9 mouse cellular contexts compared by ENCODE assay signal in genomic region chr5:122114176-122114575, GRCm38 (mm10). TPM values are rescaled to one million over a fixed set of nuclear protein-coding genes. Genes with fewer than 3 reads are reported as not detected.
DNase-seq lines count a peak whose midpoint lies in the region; ATAC-seq and TF ChIP-seq lines count a peak whose summit lies in the region.
"Had no signal": no experiment of that assay in that cellular context is flagged by ENCODE, and none has a peak within 500 bp of the region (broad histone marks: within the 10 kb centered on the region; RNA-seq: fewer than 3 reads in every experiment).

No protein-coding gene starts in this region.

- H3K4me1 ChIP-seq in intestine, postnatal 0 days (replicated peaks; ENCODE audit: control insufficient read depth, insufficient read depth, low read length), result no peaks in the 10 kb centered on the region
- no peaks in the 10 kb centered on the region for H3K4me1 ChIP-seq in lung, postnatal 0 days (ENCODE audit: insufficient read depth, low read depth, low read length)

- H3K9me3 ChIP-seq in intestine, postnatal 0 days (ENCODE audit: control insufficient read depth), result no peaks in the 10 kb centered on the region
- H3K9me3 ChIP-seq in lung, postnatal 0 days (ENCODE audit: low read length), result no peaks in the 10 kb centered on the region

- H3K4me3 ChIP-seq in intestine, postnatal 0 days (ENCODE audit: low read depth, low read length), result no peak overlapping the region
- H3K4me3 ChIP-seq in lung, postnatal 0 days (ENCODE audit: low read depth, low read length), result no peak overlapping the region

- no peaks in the 10 kb centered on the region for H3K27me3 ChIP-seq in intestine, postnatal 0 days (replicated peaks; ENCODE audit: control insufficient read depth, insufficient read depth, low read length)
- H3K27me3 ChIP-seq in lung, postnatal 0 days (replicated peaks; ENCODE audit: insufficient read depth, low read length), result no peaks in the 10 kb centered on the region

- TF ChIP-seq EP300 in lung, postnatal 0 days (IDR thresholded peaks at IDR 0.05), result no peak

- 4% methylated on average over 2 of the region's 2 CpGs for WGBS in intestine, postnatal 0 days
- 4% methylated on average over 2 of the region's 2 CpGs for WGBS in lung, postnatal 0 days

- H3K36me3 ChIP-seq in intestine, postnatal 0 days (ENCODE audit: control insufficient read depth, insufficient read depth), result no peaks in the 10 kb centered on the region
- H3K36me3 ChIP-seq in lung, postnatal 0 days (ENCODE audit: insufficient read depth, low read length), result no peaks in the 10 kb centered on the region

- peak; percentile 65 for DNase-seq in embryo, embryonic 10 days (ENCODE audit: low spot score)
- DNase-seq in embryo, embryonic 11 days, result no peak
- peak; percentile 42 for DNase-seq in right cerebral cortex, adult 18-20 months
- DNase-seq in right cerebral cortex, postnatal 14 days, result no peak
- no peak for DNase-seq in lung, postnatal 0 days (ENCODE audit: low spot score)
- peak; percentile 62 to 75 for DNase-seq in spleen, postnatal 10 days (ENCODE audit: low spot score in 2 of 2)

- no peak overlapping the region for H3K4me2 ChIP-seq in intestine, postnatal 0 days (replicated peaks; ENCODE audit: low read depth)
- H3K4me2 ChIP-seq in lung, postnatal 0 days (replicated peaks; ENCODE audit: low read depth, low read length), result no peak overlapping the region

- TF ChIP-seq CTCF in intestine, postnatal 0 days (IDR thresholded peaks at IDR 0.05; ENCODE audit: low read depth), result peak; percentile 95
- peak; percentile 97 for TF ChIP-seq CTCF in lung, postnatal 0 days (IDR thresholded peaks at IDR 0.05)

- no peak overlapping the region for H3K27ac ChIP-seq in intestine, postnatal 0 days (ENCODE audit: low read depth, low read length)
- H3K27ac ChIP-seq in lung, postnatal 0 days (ENCODE audit: low read length), result no peak overlapping the region

- H3K9ac ChIP-seq in intestine, postnatal 0 days (ENCODE audit: low read depth, low read length), result no peak overlapping the region
- no peak overlapping the region for H3K9ac ChIP-seq in lung, postnatal 0 days (replicated peaks; ENCODE audit: low read depth)

- ATAC-seq in common myeloid progenitor, adult 5-6 weeks (replicated peaks; ENCODE audit: low read depth, poor library complexity, severe bottlenecking), result peak; percentile 67
- peak; percentile 49 for ATAC-seq in intestine, postnatal 0 days
- peak; percentile 41; the same call in 1 of the 2 replicates for ATAC-seq in lung, postnatal 0 days

RNA-seq across cellular contexts. Expression of gene Myl2, which starts 13.4 kb away (rescaled TPM):
- total RNA-seq in common myeloid progenitor, adult 5-6 weeks (2017), result not detected in 2 replicates
- polyA plus RNA-seq in intestine, postnatal 0 days (2015; fragmentation: Nextera tagmentation; extraction: Ambion mirVana), result not detected in 2 replicates
- polyA plus RNA-seq in lung, postnatal 0 days (2015; fragmentation: Nextera tagmentation; extraction: Ambion mirVana), result 2.8 and 3.5 TPM in 2 replicates

RNA-seq across cellular contexts. Expression of gene Ccdc63, which starts 26.4 kb away (rescaled TPM):
- 0.14 and 1.4 TPM in 2 replicates for total RNA-seq in common myeloid progenitor, adult 5-6 weeks (2017)
- polyA plus RNA-seq in intestine, postnatal 0 days (2015; fragmentation: Nextera tagmentation; extraction: Ambion mirVana), result not detected in 2 replicates
- 0.18 TPM in 1 of 2 replicates, not detected in the other for polyA plus RNA-seq in lung, postnatal 0 days (2015; fragmentation: Nextera tagmentation; extraction: Ambion mirVana)
- polyA plus RNA-seq: large intestine, adult 2 months had no signal

RNA-seq across cellular contexts. Expression of gene Ppp1cc, which starts 43.9 kb away (rescaled TPM):
- total RNA-seq in common myeloid progenitor, adult 5-6 weeks (2017), result 207 and 220 TPM in 2 replicates
- polyA plus RNA-seq in intestine, postnatal 0 days (2015; fragmentation: Nextera tagmentation; extraction: Ambion mirVana), result 138 and 144 TPM in 2 replicates
- 137 and 150 TPM in 2 replicates for polyA plus RNA-seq in lung, postnatal 0 days (2015; fragmentation: Nextera tagmentation; extraction: Ambion mirVana)

Comparison
In these comparisons a context has a peak if more than half of its experiments do, and no peak if none do; other contexts are left out.
1. DNase-seq: peak in embryo, embryonic 10 days (single experiment), right cerebral cortex, adult 18-20 months (single experiment) and spleen, postnatal 10 days (2 of 2); none in embryo, embryonic 11 days (single experiment), right cerebral cortex, postnatal 14 days (single experiment) and lung, postnatal 0 days (single experiment).
2. Peak in every context shown above with its lines, with median percentiles within 50 percentile points of each other: ATAC-seq.